In the genomic region with DNA sequence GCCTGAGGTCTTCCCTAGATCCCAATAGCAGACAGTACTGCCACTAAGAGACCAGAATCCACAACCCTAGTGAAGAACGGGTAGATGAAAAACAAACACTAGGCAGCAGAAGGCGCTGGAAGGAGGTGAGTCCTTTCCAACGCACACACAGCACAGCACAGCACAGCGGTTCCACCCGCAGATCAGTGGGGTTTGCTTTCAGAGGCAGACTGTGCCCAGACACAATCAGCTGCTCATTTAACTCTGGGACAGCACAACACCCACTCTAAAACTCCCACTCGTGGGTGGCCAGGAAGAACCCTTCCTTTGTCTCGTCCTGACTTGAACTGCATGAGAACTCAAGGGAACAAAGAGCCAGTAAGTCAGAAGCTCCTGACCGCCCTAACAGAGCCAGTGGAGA, we compare ENCODE assay signal across 10 mouse cellular contexts. TPM values are rescaled to one million over a fixed set of nuclear protein-coding genes. Genes with fewer than 3 reads are reported as not detected.
DNase-seq lines count a peak whose midpoint lies in the region; ATAC-seq and TF ChIP-seq lines count a peak whose summit lies in the region.
"Had no signal": no experiment of that assay in that cellular context is flagged by ENCODE, and none has a peak within 500 bp of the region (broad histone marks: within the 10 kb centered on the region; RNA-seq: fewer than 3 reads in every experiment).

No protein-coding gene starts in this region.

- no peaks in the 10 kb centered on the region for H3K36me3 ChIP-seq in lung, embryonic 14.5 days (ENCODE audit: insufficient read depth)
- H3K36me3 ChIP-seq in liver, embryonic 16.5 days (ENCODE audit: control insufficient read depth, insufficient read depth), result no peaks in the 10 kb centered on the region

- no peak for TF ChIP-seq CTCF in lung, embryonic 14.5 days (IDR thresholded peaks at IDR 0.05; ENCODE audit: low read depth)

- H3K4me2 ChIP-seq in lung, embryonic 14.5 days, result no peak overlapping the region
- H3K4me2 ChIP-seq in liver, embryonic 16.5 days (ENCODE audit: low read depth, low read length), result no peak overlapping the region

- H3K9me3 ChIP-seq in lung, embryonic 14.5 days (ENCODE audit: low read depth, low read length), result no peaks in the 10 kb centered on the region
- H3K9me3 ChIP-seq in liver, embryonic 16.5 days (replicated peaks; ENCODE audit: control insufficient read depth, low read length), result no peaks in the 10 kb centered on the region

- no peak overlapping the region for H3K9ac ChIP-seq in lung, embryonic 14.5 days
- no peak overlapping the region for H3K9ac ChIP-seq in liver, embryonic 16.5 days (ENCODE audit: low read depth, low read length)

- H3K4me3 ChIP-seq in lung, embryonic 14.5 days (ENCODE audit: low read depth, low read length), result no peak overlapping the region
- no peak overlapping the region for H3K4me3 ChIP-seq in brown adipose tissue, adult 24 weeks (ENCODE audit: insufficient read depth, low read depth, low read length)
- no peak overlapping the region for H3K4me3 ChIP-seq in liver, embryonic 16.5 days (ENCODE audit: low read depth, low read length)

- no peaks in the 10 kb centered on the region for H3K27me3 ChIP-seq in lung, embryonic 14.5 days (ENCODE audit: insufficient read depth, low read length)
- no peaks in the 10 kb centered on the region for H3K27me3 ChIP-seq in liver, embryonic 16.5 days (ENCODE audit: control insufficient read depth, insufficient read depth, low read depth, low read length)

- peak overlapping the region; percentile 24; the same call in 1 of the 2 replicates for H3K27ac ChIP-seq in lung, embryonic 14.5 days (ENCODE audit: low read depth)
- 0 out of 2 replicates have a peak overlapping the region, but pooled peaks have one; percentile 2 for H3K27ac ChIP-seq in brown adipose tissue, adult 24 weeks (replicated peaks; ENCODE audit: low read depth, low read length)
- H3K27ac ChIP-seq in liver, embryonic 16.5 days (ENCODE audit: low read length), result peak overlapping the region; percentile 19; the same call in 1 of the 2 replicates

- H3K4me1 ChIP-seq in lung, embryonic 14.5 days (ENCODE audit: insufficient read depth), result peaks cover 11% of the 10 kb centered on the region
- peaks cover 44% of the 10 kb centered on the region for H3K4me1 ChIP-seq in brown adipose tissue, adult 24 weeks (ENCODE audit: control insufficient read depth, insufficient read depth, insufficient read length, low read length)
- H3K4me1 ChIP-seq in liver, embryonic 16.5 days (ENCODE audit: control insufficient read depth, low read depth, low read length), result peaks cover 16% of the 10 kb centered on the region

- 22% methylated on average over 8 of the region's 8 CpGs for WGBS in lung, embryonic 14.5 days
- 19% methylated on average over 8 of the region's 8 CpGs for WGBS in liver, embryonic 16.5 days (ENCODE audit: insufficient replicate concordance)

- no peak for DNase-seq in frontal cortex, postnatal 14 days (ENCODE audit: low spot score in 2 of 2)
- no peak for DNase-seq in lung, embryonic 14.5 days
- no peak for DNase-seq in lung, postnatal 36 days
- no peak for DNase-seq in retina, embryonic 14.5 days (ENCODE audit: low spot score)
- DNase-seq in adrenal gland, adult 18-20 months (ENCODE audit: low spot score in 2 of 2), result no peak

- peak; percentile 63 for ATAC-seq in frontal cortex, adult (ENCODE audit: low TSS enrichment)
- ATAC-seq in lung, embryonic 14.5 days (ENCODE audit: insufficient read depth), result no peak
- no peak for ATAC-seq in liver, embryonic 16.5 days (ENCODE audit: low read depth)

RNA-seq across cellular contexts. Expression of gene A730071L15Rik, which starts 20.6 kb away (rescaled TPM):
- polyA plus RNA-seq in lung, embryonic 14.5 days (2014; fragmentation: Nextera tagmentation; extraction: Ambion mirVana), result 0.63 and 0.73 TPM in 2 replicates
- not detected in 2 replicates for polyA plus RNA-seq in brown adipose tissue, adult 24 weeks (2012; ENCODE audit: insufficient read depth, insufficient read length, missing spikeins)
- 0.07 and 0.09 TPM in 2 replicates for polyA plus RNA-seq in liver, embryonic 16.5 days (2015; fragmentation: Nextera tagmentation; extraction: Ambion mirVana)
- under 1 TPM in 1 of 2 experiments, not detected in 1; 0.42 TPM for total RNA-seq in adrenal gland, adult 18-20 months (2021)
- total RNA-seq: granulocyte monocyte progenitor cell, adult 5-6 weeks had no signal

RNA-seq across cellular contexts. Expression of gene Nudcd3, which starts 21.0 kb away (rescaled TPM):
- polyA plus RNA-seq in lung, embryonic 14.5 days (2014; fragmentation: Nextera tagmentation; extraction: Ambion mirVana), result 37.0 and 38.6 TPM in 2 replicates
- polyA plus RNA-seq in brown adipose tissue, adult 24 weeks (2012; ENCODE audit: insufficient read depth, insufficient read length, missing spikeins), result 19.4 and 22.0 TPM in 2 replicates
- 11.1 and 11.5 TPM in 2 replicates for polyA plus RNA-seq in liver, embryonic 16.5 days (2015; fragmentation: Nextera tagmentation; extraction: Ambion mirVana)
- 10 to 100 TPM; 54.9 to 64.9 TPM for total RNA-seq in adrenal gland, adult 18-20 months (2021)

RNA-seq across cellular contexts. Expression of gene Npc1l1, which starts 50.7 kb away (rescaled TPM):
- 0.04 TPM in 1 of 2 replicates, not detected in the other for polyA plus RNA-seq in lung, embryonic 14.5 days (2014; fragmentation: Nextera tagmentation; extraction: Ambion mirVana)
- polyA plus RNA-seq in brown adipose tissue, adult 24 weeks (2012; ENCODE audit: insufficient read depth, insufficient read length, missing spikeins), result not detected in 2 replicates
- 0.05 and 0.26 TPM in 2 replicates for polyA plus RNA-seq in liver, embryonic 16.5 days (2015; fragmentation: Nextera tagmentation; extraction: Ambion mirVana)
- total RNA-seq in adrenal gland, adult 18-20 months (2021), result under 1 TPM in 1 of 2 experiments, not detected in 1; 0.06 TPM
- total RNA-seq: granulocyte monocyte progenitor cell, adult 5-6 weeks had no signal
- polyA plus RNA-seq: limb, embryonic 11.5 days had no signal
